9 mouse cellular contexts compared by ENCODE assay signal in the genomic region with DNA sequence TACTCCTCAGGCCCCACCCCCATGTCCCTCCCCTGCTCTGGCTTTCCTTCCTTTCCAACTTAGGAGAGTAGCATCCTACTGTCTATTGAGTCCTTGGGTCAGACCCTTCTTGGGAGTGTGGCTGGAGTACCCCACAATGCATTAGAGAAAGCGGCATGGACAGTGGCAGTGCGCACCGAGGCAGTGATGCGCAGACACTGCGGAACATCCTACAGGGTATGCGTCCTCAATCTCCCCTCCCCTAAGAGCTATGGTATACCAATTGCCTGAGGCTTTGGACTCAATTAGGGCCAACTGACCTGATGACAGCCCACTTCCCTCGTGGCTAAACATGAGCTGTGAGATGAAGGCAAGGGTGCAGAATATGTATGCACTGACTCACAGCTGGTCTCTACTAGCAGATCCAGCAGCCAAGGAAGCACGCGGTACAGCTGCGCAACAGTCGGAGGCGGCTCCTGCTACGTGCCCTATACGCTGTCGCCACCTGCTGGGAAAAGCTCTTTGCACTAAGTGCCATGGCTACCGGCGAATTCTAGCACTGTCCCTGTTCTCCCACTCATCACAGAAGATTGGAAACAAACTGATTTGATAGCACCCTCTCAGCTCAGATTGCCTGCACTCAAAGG. TPM values are rescaled to one million over a fixed set of nuclear protein-coding genes. Genes with fewer than 3 reads are reported as not detected.
DNase-seq lines count a peak whose midpoint lies in the region; ATAC-seq and TF ChIP-seq lines count a peak whose summit lies in the region.
"Had no signal": no experiment of that assay in that cellular context is flagged by ENCODE, and none has a peak within 500 bp of the region (broad histone marks: within the 10 kb centered on the region; RNA-seq: fewer than 3 reads in every experiment).

No protein-coding gene starts in this region.

- in situ Hi-C loops in ES-E14 (cut with MboI; ENCODE audit: low sequenced_read_pairs in 2 of 2, unreplicated experiment in 2 of 2), result no loop called here

- H3K9ac ChIP-seq in ES-E14 (ENCODE audit: insufficient read depth, low read depth, low read length, poor library complexity, severe bottlenecking), result no peak overlapping the region
- no peak overlapping the region for H3K9ac ChIP-seq in hindbrain, embryonic 16.5 days (ENCODE audit: low read depth, low read length)
- H3K9ac ChIP-seq: stomach, embryonic 15.5 days had no signal

- H3K36me3 ChIP-seq in ES-E14 (ENCODE audit: control insufficient read depth, insufficient read depth, low read length, poor library complexity, severe bottlenecking), result peaks cover 10% of the 10 kb centered on the region; the same call in 1 of the 2 replicates
- peaks cover 18% of the 10 kb centered on the region for H3K36me3 ChIP-seq in hindbrain, embryonic 16.5 days (ENCODE audit: control insufficient read depth, insufficient read depth, low read length)
- H3K36me3 ChIP-seq in limb, embryonic 10.5 days, result peaks cover 48% of the 10 kb centered on the region
- peaks cover 43% of the 10 kb centered on the region for H3K36me3 ChIP-seq in midbrain, embryonic 10.5 days

- peak overlapping the region in 1 of 2 experiments; percentile 41; a peak in 1 of 4 replicates for H3K4me3 ChIP-seq in ES-E14 (ENCODE audit: insufficient read depth in 1 of 2, low read depth in 1 of 2, low read length in 2 of 2, poor library complexity in 1 of 2, severe bottlenecking in 1 of 2)
- no peak overlapping the region for H3K4me3 ChIP-seq in bone marrow, adult 2 months (replicated peaks; ENCODE audit: control insufficient read depth, low read depth, low read length)
- H3K4me3 ChIP-seq in hindbrain, embryonic 16.5 days (ENCODE audit: low read length), result no peak overlapping the region
- H3K4me3 ChIP-seq in limb, embryonic 10.5 days, result no peak overlapping the region
- H3K4me3 ChIP-seq in midbrain, embryonic 10.5 days, result no peak overlapping the region
- H3K4me3 ChIP-seq: stomach, embryonic 15.5 days had no signal

- DNase-seq in ES-E14 (ENCODE audit: low read depth, low spot score), result peak; percentile 65
- DNase-seq in gastrocnemius, postnatal 10 days, result peak; percentile 53
- DNase-seq in limb, embryonic 10.5 days (ENCODE audit: low spot score), result peak; percentile 47
- DNase-seq in midbrain, embryonic 10.5 days (ENCODE audit: low spot score), result peak; percentile 47
- DNase-seq in testis, postnatal 10 days (ENCODE audit: low spot score), result peak; percentile 87

- 29% methylated on average over 17 of the region's 17 CpGs for WGBS in bone marrow, adult 2 months
- 42% methylated on average over 17 of the region's 17 CpGs for WGBS in hindbrain, embryonic 16.5 days
- 39% methylated on average over 17 of the region's 17 CpGs for WGBS in limb, embryonic 10.5 days
- 38% methylated on average over 17 of the region's 17 CpGs for WGBS in midbrain, embryonic 10.5 days

- no peaks in the 10 kb centered on the region for H3K9me3 ChIP-seq in ES-E14 (ENCODE audit: control insufficient read depth, insufficient read depth, low read depth, low read length)
- no peaks in the 10 kb centered on the region for H3K9me3 ChIP-seq in hindbrain, embryonic 16.5 days (ENCODE audit: control insufficient read depth, low read length)
- H3K9me3 ChIP-seq in limb, embryonic 10.5 days (replicated peaks), result no peaks in the 10 kb centered on the region
- no peaks in the 10 kb centered on the region for H3K9me3 ChIP-seq in midbrain, embryonic 10.5 days (replicated peaks)
- H3K9me3 ChIP-seq: stomach, embryonic 15.5 days had no signal

- H3K4me2 ChIP-seq in hindbrain, embryonic 16.5 days (ENCODE audit: low read length), result no peak overlapping the region
- H3K4me2 ChIP-seq: stomach, embryonic 15.5 days had no signal

- TF ChIP-seq POLR2A in bone marrow, adult 2 months (IDR thresholded peaks at IDR 0.05; ENCODE audit: borderline replicate concordance, control insufficient read depth, low read depth, low read length), result no peak

- no peak overlapping the region for H3K27ac ChIP-seq in ES-E14 (ENCODE audit: insufficient read depth, low read depth, low read length, poor library complexity, severe bottlenecking)
- no peak overlapping the region for H3K27ac ChIP-seq in bone marrow, adult 2 months (ENCODE audit: control insufficient read depth, insufficient read depth, low read depth, low read length, poor library complexity)
- no peak overlapping the region for H3K27ac ChIP-seq in hindbrain, embryonic 16.5 days (ENCODE audit: low read depth, low read length)
- peak overlapping the region; percentile 73; the same call in 1 of the 2 replicates for H3K27ac ChIP-seq in limb, embryonic 10.5 days
- H3K27ac ChIP-seq in midbrain, embryonic 10.5 days (replicated peaks), result no peak overlapping the region

- peak; percentile 29; the same call in 1 of the 2 replicates for ATAC-seq in hindbrain, embryonic 16.5 days

- peaks cover 2 to 17% of the 10 kb centered on the region in 2 experiments; a peak in 3 of 4 replicates for H3K4me1 ChIP-seq in ES-E14 (ENCODE audit: control insufficient read depth in 2 of 2, insufficient read depth in 2 of 2, low read length in 2 of 2, poor library complexity in 1 of 2)
- peaks cover 3% of the 10 kb centered on the region for H3K4me1 ChIP-seq in bone marrow, adult 2 months (ENCODE audit: control insufficient read depth, insufficient read depth, low read length)
- no peaks in the 10 kb centered on the region for H3K4me1 ChIP-seq in hindbrain, embryonic 16.5 days (ENCODE audit: control insufficient read depth, insufficient read depth, low read depth, low read length)
- peaks cover 62% of the 10 kb centered on the region for H3K4me1 ChIP-seq in limb, embryonic 10.5 days
- H3K4me1 ChIP-seq in midbrain, embryonic 10.5 days, result peaks cover 20% of the 10 kb centered on the region
- H3K4me1 ChIP-seq: stomach, embryonic 15.5 days had no signal

- no peaks in the 10 kb centered on the region for H3K27me3 ChIP-seq in hindbrain, embryonic 16.5 days (replicated peaks; ENCODE audit: control insufficient read depth, insufficient read depth, low read length)
- no peaks in the 10 kb centered on the region for H3K27me3 ChIP-seq in limb, embryonic 10.5 days (ENCODE audit: low read depth, poor library complexity, severe bottlenecking)
- H3K27me3 ChIP-seq in midbrain, embryonic 10.5 days (ENCODE audit: low read depth, poor library complexity, severe bottlenecking), result no peaks in the 10 kb centered on the region
- H3K27me3 ChIP-seq: stomach, embryonic 15.5 days had no signal

- TF ChIP-seq CTCF in bone marrow, adult 2 months (IDR thresholded peaks at IDR 0.05; ENCODE audit: control insufficient read depth, insufficient read depth, low read length), result peak; percentile 54

TF ChIP-seq in ES-E14, 5 proteins besides CTCF, POLR2A, EP300 and RAD21:
- TF ChIP-seq ZNF384 (IDR thresholded peaks at IDR 0.05; ENCODE audit: low read depth, low read length) (no peak), ZC3H11A (IDR thresholded peaks at IDR 0.05; ENCODE audit: borderline replicate concordance, low read depth, low read length) (no peak), CHD2 (IDR thresholded peaks at IDR 0.05; ENCODE audit: low read depth, low read length) (no peak), MAFK (IDR thresholded peaks at IDR 0.05; ENCODE audit: insufficient read depth, low read depth, low read length) (no peak), HCFC1 (IDR thresholded peaks at IDR 0.05; ENCODE audit: borderline replicate concordance, insufficient read depth, low read length) (no peak)

RNA-seq across cellular contexts. Expression of a gene that starts 2.2 kb away (rescaled TPM):
- total RNA-seq in ES-E14 (2012; rRNA removed), result 1.8 and 9.3 TPM in 2 replicates
- not detected in 2 replicates for polyA plus RNA-seq in bone marrow, adult 2 months (2011; ENCODE audit: insufficient read depth, insufficient read length, low replicate concordance, missing spikeins)
- total RNA-seq in gastrocnemius, postnatal 10 days (2021), result not detected
- polyA plus RNA-seq in hindbrain, embryonic 16.5 days (2015; fragmentation: Nextera tagmentation; extraction: Ambion mirVana), result not detected in 2 replicates
- 0.39 TPM in 1 of 2 replicates, not detected in the other for polyA plus RNA-seq in limb, embryonic 10.5 days (2016; fragmentation: Nextera tagmentation; extraction: Ambion mirVana)
- 0.19 and 0.32 TPM in 2 replicates for polyA plus RNA-seq in midbrain, embryonic 10.5 days (2016; fragmentation: Nextera tagmentation; extraction: Ambion mirVana)

RNA-seq across cellular contexts. Expression of a gene that starts 12.4 kb away (rescaled TPM):
- total RNA-seq in ES-E14 (2012; rRNA removed), result 0.36 and 0.42 TPM in 2 replicates
- 7.4 and 7.5 TPM in 2 replicates for polyA plus RNA-seq in bone marrow, adult 2 months (2011; ENCODE audit: insufficient read depth, insufficient read length, low replicate concordance, missing spikeins)
- total RNA-seq in gastrocnemius, postnatal 10 days (2021), result 10 to 100 TPM; 25.4 to 36.2 TPM
- polyA plus RNA-seq in hindbrain, embryonic 16.5 days (2015; fragmentation: Nextera tagmentation; extraction: Ambion mirVana), result 18.0 TPM in 2 replicates
- polyA plus RNA-seq in limb, embryonic 10.5 days (2016; fragmentation: Nextera tagmentation; extraction: Ambion mirVana), result 25.9 and 27.9 TPM in 2 replicates
- polyA plus RNA-seq in midbrain, embryonic 10.5 days (2016; fragmentation: Nextera tagmentation; extraction: Ambion mirVana), result 17.6 and 18.8 TPM in 2 replicates

RNA-seq across cellular contexts. Expression of a gene that starts 21.1 kb away (rescaled TPM):
- 11.4 and 23.0 TPM in 2 replicates for total RNA-seq in ES-E14 (2012; rRNA removed)
- polyA plus RNA-seq in bone marrow, adult 2 months (2011; ENCODE audit: insufficient read depth, insufficient read length, low replicate concordance, missing spikeins), result 20.0 and 20.3 TPM in 2 replicates
- 1 to 10 TPM; 5.6 to 6.3 TPM for total RNA-seq in gastrocnemius, postnatal 10 days (2021)
- polyA plus RNA-seq in hindbrain, embryonic 16.5 days (2015; fragmentation: Nextera tagmentation; extraction: Ambion mirVana), result 47.7 and 50.0 TPM in 2 replicates
- polyA plus RNA-seq in limb, embryonic 10.5 days (2016; fragmentation: Nextera tagmentation; extraction: Ambion mirVana), result 16.5 and 25.8 TPM in 2 replicates
- 14.5 and 18.0 TPM in 2 replicates for polyA plus RNA-seq in midbrain, embryonic 10.5 days (2016; fragmentation: Nextera tagmentation; extraction: Ambion mirVana)

RNA-seq across cellular contexts. Expression of a gene that starts 34.7 kb away (rescaled TPM):
- 27.3 and 31.7 TPM in 2 replicates for total RNA-seq in ES-E14 (2012; rRNA removed)
- polyA plus RNA-seq in bone marrow, adult 2 months (2011; ENCODE audit: insufficient read depth, insufficient read length, low replicate concordance, missing spikeins), result 57.1 and 170 TPM in 2 replicates
- total RNA-seq in gastrocnemius, postnatal 10 days (2021), result 1 to 10 TPM; 7.5 to 9.6 TPM
- polyA plus RNA-seq in hindbrain, embryonic 16.5 days (2015; fragmentation: Nextera tagmentation; extraction: Ambion mirVana), result 68.9 and 71.9 TPM in 2 replicates
- polyA plus RNA-seq in limb, embryonic 10.5 days (2016; fragmentation: Nextera tagmentation; extraction: Ambion mirVana), result 94.3 and 96.4 TPM in 2 replicates
- 74.5 and 81.1 TPM in 2 replicates for polyA plus RNA-seq in midbrain, embryonic 10.5 days (2016; fragmentation: Nextera tagmentation; extraction: Ambion mirVana)

RNA-seq across cellular contexts. Expression of a gene that starts 39.2 kb away (rescaled TPM):
- not detected in 2 replicates for total RNA-seq in ES-E14 (2012; rRNA removed)
- not detected in 2 replicates for polyA plus RNA-seq in bone marrow, adult 2 months (2011; ENCODE audit: insufficient read depth, insufficient read length, low replicate concordance, missing spikeins)
- total RNA-seq in gastrocnemius, postnatal 10 days (2021), result not detected
- polyA plus RNA-seq in hindbrain, embryonic 16.5 days (2015; fragmentation: Nextera tagmentation; extraction: Ambion mirVana), result not detected in 2 replicates
- not detected in 2 replicates for polyA plus RNA-seq in limb, embryonic 10.5 days (2016; fragmentation: Nextera tagmentation; extraction: Ambion mirVana)
- not detected in 2 replicates for polyA plus RNA-seq in midbrain, embryonic 10.5 days (2016; fragmentation: Nextera tagmentation; extraction: Ambion mirVana)
- total RNA-seq: gastrocnemius, postnatal 4 days had no signal
- polyA plus RNA-seq: stomach, embryonic 15.5 days had no signal
